17 mouse cellular contexts compared by ENCODE assay signal in the genomic region with DNA sequence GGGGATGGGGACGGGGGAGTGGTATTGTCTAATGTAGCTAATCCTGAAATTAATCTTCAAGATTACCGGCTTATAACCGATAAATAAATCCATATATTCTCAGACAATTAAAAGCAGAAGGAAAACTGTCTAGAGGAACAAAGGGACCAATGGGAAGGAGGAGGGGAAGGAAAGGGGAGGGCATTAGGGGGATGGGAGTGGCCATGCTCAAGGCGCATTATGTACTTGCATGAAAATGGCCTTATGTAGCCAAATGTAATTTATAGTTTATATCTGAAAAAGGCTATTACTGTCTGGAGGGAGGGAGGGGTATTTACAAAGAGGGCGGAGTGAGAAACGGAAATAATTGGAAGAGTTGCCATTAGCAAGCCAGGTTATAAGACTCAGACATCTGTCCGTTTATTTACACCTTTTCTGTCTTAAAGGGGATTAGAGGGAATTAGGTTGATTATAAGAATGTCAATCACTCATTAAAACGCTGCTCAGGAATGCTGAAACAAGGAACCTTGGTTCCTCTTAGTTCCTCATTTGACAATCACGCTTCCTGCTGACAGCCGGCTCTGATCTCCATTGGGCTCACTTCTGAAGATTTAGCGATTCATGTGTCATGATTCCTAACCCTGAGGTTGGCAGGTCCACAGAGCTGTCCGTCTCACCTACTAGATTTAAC. TPM values are rescaled to one million over a fixed set of nuclear protein-coding genes. Genes with fewer than 3 reads are reported as not detected.
DNase-seq lines count a peak whose midpoint lies in the region; ATAC-seq and TF ChIP-seq lines count a peak whose summit lies in the region.
"Had no signal": no experiment of that assay in that cellular context is flagged by ENCODE, and none has a peak within 500 bp of the region (broad histone marks: within the 10 kb centered on the region; RNA-seq: fewer than 3 reads in every experiment).

No protein-coding gene starts in this region.

- peaks cover 2% of the 10 kb centered on the region; the same call in 1 of the 2 replicates for H3K4me1 ChIP-seq in forebrain, embryonic 11.5 days (replicated peaks; ENCODE audit: control insufficient read depth, insufficient read depth, low read length)
- H3K4me1 ChIP-seq in forebrain, embryonic 10.5 days = peaks cover 20% of the 10 kb centered on the region
- H3K4me1 ChIP-seq in midbrain, embryonic 16.5 days (ENCODE audit: control insufficient read depth, insufficient read depth, low read length) = 0 out of 2 replicates have a peak, but pooled peaks cover 2% of the 10 kb centered on the region
- no peaks in the 10 kb centered on the region for H3K4me1 ChIP-seq in midbrain, embryonic 11.5 days (ENCODE audit: control insufficient read depth, insufficient read depth, low read length)
- H3K4me1 ChIP-seq in midbrain, postnatal 0 days (ENCODE audit: insufficient read depth, low read length) = no peaks in the 10 kb centered on the region; the same call in 1 of the 2 replicates
- H3K4me1 ChIP-seq: embryonic facial prominence, embryonic 13.5 days; liver, embryonic 15.5 days had no signal

- H3K4me3 ChIP-seq in forebrain, embryonic 11.5 days (ENCODE audit: low read depth, low read length) = no peak overlapping the region
- no peak overlapping the region for H3K4me3 ChIP-seq in forebrain, embryonic 10.5 days
- no peak overlapping the region for H3K4me3 ChIP-seq in midbrain, embryonic 16.5 days (ENCODE audit: low read depth, low read length)
- no peak overlapping the region for H3K4me3 ChIP-seq in midbrain, embryonic 11.5 days (ENCODE audit: low read depth, low read length)
- H3K4me3 ChIP-seq in midbrain, postnatal 0 days (ENCODE audit: low read depth, low read length) = no peak overlapping the region
- H3K4me3 ChIP-seq: embryonic facial prominence, embryonic 13.5 days; heart, embryonic 12.5 days; limb, embryonic 13.5 days; liver, embryonic 15.5 days had no signal

- H3K9ac ChIP-seq in forebrain, embryonic 11.5 days (ENCODE audit: low read length) = no peak overlapping the region
- H3K9ac ChIP-seq in midbrain, embryonic 16.5 days (ENCODE audit: low read depth, low read length) = no peak overlapping the region
- no peak overlapping the region for H3K9ac ChIP-seq in midbrain, embryonic 11.5 days (ENCODE audit: low read length)
- no peak overlapping the region for H3K9ac ChIP-seq in midbrain, postnatal 0 days (replicated peaks; ENCODE audit: low read length, poor library complexity, severe bottlenecking)
- H3K9ac ChIP-seq: embryonic facial prominence, embryonic 13.5 days; heart, embryonic 12.5 days; limb, embryonic 13.5 days; liver, embryonic 15.5 days had no signal

- H3K36me3 ChIP-seq in forebrain, embryonic 11.5 days (ENCODE audit: control insufficient read depth, insufficient read depth, low read length) = no peaks in the 10 kb centered on the region
- H3K36me3 ChIP-seq in forebrain, embryonic 10.5 days (replicated peaks) = no peaks in the 10 kb centered on the region
- no peaks in the 10 kb centered on the region for H3K36me3 ChIP-seq in midbrain, embryonic 16.5 days (ENCODE audit: control insufficient read depth, insufficient read depth, low read length)
- no peaks in the 10 kb centered on the region for H3K36me3 ChIP-seq in midbrain, embryonic 11.5 days (ENCODE audit: control insufficient read depth, insufficient read depth, low read length)
- H3K36me3 ChIP-seq in midbrain, postnatal 0 days (ENCODE audit: insufficient read depth, low read length) = no peaks in the 10 kb centered on the region
- H3K36me3 ChIP-seq: embryonic facial prominence, embryonic 13.5 days; heart, embryonic 12.5 days; limb, embryonic 13.5 days; liver, embryonic 15.5 days had no signal

- H3K9me3 ChIP-seq in forebrain, embryonic 11.5 days (ENCODE audit: control insufficient read depth, low read length) = no peaks in the 10 kb centered on the region
- no peaks in the 10 kb centered on the region for H3K9me3 ChIP-seq in forebrain, embryonic 10.5 days
- H3K9me3 ChIP-seq in midbrain, embryonic 16.5 days (replicated peaks; ENCODE audit: control insufficient read depth, low read length, poor library complexity, severe bottlenecking) = no peaks in the 10 kb centered on the region
- no peaks in the 10 kb centered on the region for H3K9me3 ChIP-seq in midbrain, embryonic 11.5 days (ENCODE audit: control insufficient read depth, low read length)
- no peaks in the 10 kb centered on the region for H3K9me3 ChIP-seq in midbrain, postnatal 0 days (ENCODE audit: low read length)
- H3K9me3 ChIP-seq: embryonic facial prominence, embryonic 13.5 days; heart, embryonic 12.5 days; limb, embryonic 13.5 days; liver, embryonic 15.5 days had no signal

- 0 out of 2 replicates have a peak, but pooled peaks have one; percentile 56 for ATAC-seq in forebrain, embryonic 11.5 days (replicated peaks; ENCODE audit: low FRiP score)
- 0 out of 2 replicates have a peak, but pooled peaks have one; percentile 39 for ATAC-seq in midbrain, embryonic 16.5 days
- ATAC-seq in midbrain, embryonic 11.5 days (ENCODE audit: low FRiP score) = no peak
- 0 out of 2 replicates have a peak, but pooled peaks have one; percentile 31 for ATAC-seq in midbrain, postnatal 0 days (ENCODE audit: low FRiP score)

- no peaks in the 10 kb centered on the region for H3K27me3 ChIP-seq in forebrain, embryonic 11.5 days (ENCODE audit: control insufficient read depth, insufficient read depth, low read length)
- peaks cover 12% of the 10 kb centered on the region; the same call in 1 of the 2 replicates for H3K27me3 ChIP-seq in forebrain, embryonic 10.5 days (ENCODE audit: poor library complexity, severe bottlenecking)
- H3K27me3 ChIP-seq in midbrain, embryonic 16.5 days (ENCODE audit: control insufficient read depth, insufficient read depth, low read depth, low read length) = no peaks in the 10 kb centered on the region
- H3K27me3 ChIP-seq in midbrain, embryonic 11.5 days (ENCODE audit: control insufficient read depth, insufficient read depth, low read length) = no peaks in the 10 kb centered on the region
- no peaks in the 10 kb centered on the region for H3K27me3 ChIP-seq in midbrain, postnatal 0 days (ENCODE audit: insufficient read depth, low read length)
- H3K27me3 ChIP-seq: embryonic facial prominence, embryonic 13.5 days; heart, embryonic 12.5 days; liver, embryonic 15.5 days had no signal

- 46% methylated on average over 12 of the region's 12 CpGs for WGBS in forebrain, embryonic 11.5 days
- 59% methylated on average over 12 of the region's 12 CpGs for WGBS in forebrain, embryonic 10.5 days
- 48% methylated on average over 12 of the region's 12 CpGs for WGBS in midbrain, embryonic 16.5 days
- WGBS in midbrain, embryonic 11.5 days = 71% methylated on average over 12 of the region's 12 CpGs
- 47% methylated on average over 12 of the region's 12 CpGs for WGBS in midbrain, postnatal 0 days

- no peak overlapping the region for H3K4me2 ChIP-seq in forebrain, embryonic 11.5 days (ENCODE audit: low read depth, low read length, severe bottlenecking)
- H3K4me2 ChIP-seq in midbrain, embryonic 16.5 days (ENCODE audit: low read length) = peak overlapping the region; percentile 36
- H3K4me2 ChIP-seq in midbrain, embryonic 11.5 days = no peak overlapping the region
- 0 out of 2 replicates have a peak overlapping the region, but pooled peaks have one; percentile 7 for H3K4me2 ChIP-seq in midbrain, postnatal 0 days (ENCODE audit: low read depth, low read length, poor library complexity, severe bottlenecking)
- H3K4me2 ChIP-seq: embryonic facial prominence, embryonic 13.5 days; heart, embryonic 12.5 days; limb, embryonic 13.5 days; liver, embryonic 15.5 days had no signal

- no peak for DNase-seq in forebrain, embryonic 11.5 days (ENCODE audit: low spot score)
- DNase-seq in forebrain, embryonic 10.5 days (ENCODE audit: extremely low spot score, low spot score) = no peak
- no peak for DNase-seq in midbrain, embryonic 11.5 days (ENCODE audit: low spot score, missing footprints)
- DNase-seq in midbrain, postnatal 0 days (ENCODE audit: low spot score) = no peak
- no peak for DNase-seq in adrenal gland, postnatal 4 days (ENCODE audit: low spot score in 2 of 2)
- no peak for DNase-seq in kidney, postnatal 14 days
- no peak for DNase-seq in cerebellum, postnatal 14 days
- DNase-seq: adrenal gland, postnatal 25 days; cerebellum, adult 11-12 months; gastrocnemius, postnatal 25 days; heart, postnatal 36 days; right cerebral cortex, postnatal 4 days had no signal

- no peak for TF ChIP-seq CTCF in midbrain, postnatal 0 days (IDR thresholded peaks at IDR 0.05)

- no peak overlapping the region for H3K27ac ChIP-seq in forebrain, embryonic 11.5 days (ENCODE audit: low read depth, low read length)
- H3K27ac ChIP-seq in forebrain, embryonic 10.5 days = no peak overlapping the region
- H3K27ac ChIP-seq in midbrain, embryonic 16.5 days (ENCODE audit: low read length) = no peak overlapping the region; the same call in 1 of the 2 replicates
- H3K27ac ChIP-seq in midbrain, embryonic 11.5 days (ENCODE audit: low read depth, low read length) = no peak overlapping the region
- no peak overlapping the region for H3K27ac ChIP-seq in midbrain, postnatal 0 days (ENCODE audit: low read depth, low read length)
- H3K27ac ChIP-seq: embryonic facial prominence, embryonic 13.5 days; limb, embryonic 13.5 days; liver, embryonic 15.5 days had no signal

RNA-seq across cellular contexts. Expression of gene Colgalt2, which starts 28.4 kb away (rescaled TPM):
- 2.1 and 2.2 TPM in 2 replicates for polyA plus RNA-seq in forebrain, embryonic 11.5 days (2014; fragmentation: Nextera tagmentation; extraction: Ambion mirVana)
- 1.2 and 1.5 TPM in 2 replicates for polyA plus RNA-seq in forebrain, embryonic 10.5 days (2016; fragmentation: Nextera tagmentation; extraction: Ambion mirVana)
- 4.4 and 5.1 TPM in 2 replicates for polyA plus RNA-seq in midbrain, embryonic 16.5 days (2015; fragmentation: Nextera tagmentation; extraction: Ambion mirVana)
- 2.3 and 2.6 TPM in 2 replicates for polyA plus RNA-seq in midbrain, embryonic 11.5 days (2014; fragmentation: Nextera tagmentation; extraction: Ambion mirVana)
- total RNA-seq in midbrain, postnatal 0 days (2014; rRNA removed) = 9.5 and 14.2 TPM in 2 replicates
- 5.3 and 6.3 TPM in 2 replicates for polyA plus RNA-seq in midbrain, postnatal 0 days (2015; fragmentation: Nextera tagmentation; extraction: Ambion mirVana)
- total RNA-seq in adrenal gland, postnatal 4 days (2021) = 1 to 10 TPM; 2.5 to 2.8 TPM

RNA-seq across cellular contexts. Expression of gene Tsen15, which starts 41.6 kb away (rescaled TPM):
- polyA plus RNA-seq in forebrain, embryonic 11.5 days (2014; fragmentation: Nextera tagmentation; extraction: Ambion mirVana) = 73.5 and 76.8 TPM in 2 replicates
- 94.8 and 102 TPM in 2 replicates for polyA plus RNA-seq in forebrain, embryonic 10.5 days (2016; fragmentation: Nextera tagmentation; extraction: Ambion mirVana)
- 39.3 and 42.6 TPM in 2 replicates for polyA plus RNA-seq in midbrain, embryonic 16.5 days (2015; fragmentation: Nextera tagmentation; extraction: Ambion mirVana)
- 46.2 and 49.2 TPM in 2 replicates for polyA plus RNA-seq in midbrain, embryonic 11.5 days (2014; fragmentation: Nextera tagmentation; extraction: Ambion mirVana)
- total RNA-seq in midbrain, postnatal 0 days (2014; rRNA removed) = 17.8 and 43.3 TPM in 2 replicates
- polyA plus RNA-seq in midbrain, postnatal 0 days (2015; fragmentation: Nextera tagmentation; extraction: Ambion mirVana) = 43.7 and 50.8 TPM in 2 replicates
- 10 to 100 TPM; 33.7 to 35.4 TPM for total RNA-seq in adrenal gland, postnatal 4 days (2021)

Comparison
In these comparisons a context has a peak if more than half of its experiments do, and no peak if none do; other contexts are left out.
1. H3K4me2 ChIP-seq: peak in midbrain, embryonic 16.5 days (single experiment) and midbrain, postnatal 0 days (single experiment); none in forebrain, embryonic 11.5 days (single experiment) and midbrain, embryonic 11.5 days (single experiment).